ENCODE assay signal across 8 mouse cellular contexts in the genomic region with DNA sequence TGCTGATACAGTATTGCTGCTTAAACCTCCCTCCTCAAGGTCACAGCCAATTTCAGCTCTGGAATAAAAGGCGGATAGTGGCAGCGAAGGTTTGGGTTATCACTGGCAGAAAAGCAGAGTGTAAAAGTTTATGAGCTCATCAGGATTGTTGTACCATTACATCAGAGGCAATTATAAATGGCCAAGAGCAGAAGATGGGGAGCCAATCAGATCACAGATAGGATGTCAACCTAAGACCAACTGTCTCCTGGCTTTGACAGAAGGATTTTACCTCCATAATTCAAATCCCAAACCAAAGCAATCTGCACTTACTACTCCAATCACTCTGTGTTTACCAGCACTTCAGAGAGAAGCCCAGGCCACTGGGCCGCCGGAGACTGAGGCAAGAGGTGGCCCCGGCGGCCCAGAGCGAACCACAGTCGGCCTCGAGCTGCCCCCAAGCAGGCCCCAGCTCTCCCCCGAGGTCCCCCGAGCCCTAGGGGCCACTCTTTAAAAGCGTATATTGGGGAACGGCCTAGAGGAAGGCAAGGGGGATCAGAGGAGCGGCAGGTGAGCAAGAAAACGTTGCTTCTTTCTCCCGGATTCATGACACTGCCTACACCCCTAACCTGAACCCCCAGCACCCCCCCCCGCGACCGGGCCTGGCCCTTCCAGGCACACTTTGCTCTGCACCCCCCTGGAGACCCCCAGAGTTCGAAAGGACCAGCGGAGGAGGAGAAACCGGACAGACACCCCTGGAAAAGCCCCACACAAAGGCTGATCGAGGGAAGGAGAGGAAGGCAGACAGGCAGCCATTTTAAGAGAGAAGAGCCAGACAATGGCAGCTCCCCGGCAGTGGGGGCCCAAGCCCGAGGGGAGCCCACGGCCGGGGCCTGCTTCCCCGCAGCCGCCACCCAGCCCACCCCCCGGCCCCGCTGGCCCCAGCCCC. TPM values are rescaled to one million over a fixed set of nuclear protein-coding genes. Genes with fewer than 3 reads are reported as not detected.
A peak's percentile ranks its signal among the peaks of the same experiment; 100 is the strongest.
DNase-seq lines count a peak whose midpoint lies in the region; ATAC-seq and TF ChIP-seq lines count a peak whose summit lies in the region.

No protein-coding gene starts in this region.

- peak overlapping the region; percentile 100 for H3K27ac ChIP-seq in liver, embryonic 11.5 days (ENCODE audit: low read depth, low read length)

- H3K36me3 ChIP-seq in C2C12 (ENCODE audit: control insufficient read depth, insufficient read depth), result peaks cover 13% of the 10 kb centered on the region
- peaks cover 15% of the 10 kb centered on the region; the same call in 1 of the 2 replicates for H3K36me3 ChIP-seq in liver, embryonic 11.5 days (ENCODE audit: control insufficient read depth, insufficient read depth, low read length)

- H3K4me2 ChIP-seq in liver, embryonic 11.5 days, result peak overlapping the region; percentile 94

- H3K79me3 ChIP-seq in C2C12 (ENCODE audit: low read depth), result peaks cover 58% of the 10 kb centered on the region

- H3K27me3 ChIP-seq in C2C12 (ENCODE audit: control insufficient read depth, insufficient read depth, insufficient read length), result no peaks in the 10 kb centered on the region
- no peaks in the 10 kb centered on the region for H3K27me3 ChIP-seq in liver, embryonic 11.5 days (replicated peaks; ENCODE audit: control insufficient read depth, insufficient read depth, low read length)

- no peak for ATAC-seq in liver, embryonic 11.5 days (replicated peaks; ENCODE audit: low FRiP score)

- 2% methylated on average over 27 of the region's 31 CpGs for WGBS in liver, embryonic 11.5 days

- H3K9me3 ChIP-seq in liver, embryonic 11.5 days (ENCODE audit: control insufficient read depth, low read length), result no peaks in the 10 kb centered on the region

- TF ChIP-seq CTCF in C2C12 (IDR thresholded peaks at IDR 0.05; ENCODE audit: control insufficient read depth, insufficient read depth, insufficient read length), result no peak

- H3K79me2 ChIP-seq in C2C12 (ENCODE audit: control insufficient read depth, insufficient read depth), result peaks cover 77% of the 10 kb centered on the region

- H3ac ChIP-seq in C2C12 (ENCODE audit: control insufficient read depth, insufficient read length, low read depth), result peak overlapping the region; percentile 98

- DNase-seq in adrenal gland, adult 2 months, result peak; percentile 71
- peak; percentile 54 for DNase-seq in embryo, embryonic 9.5 days (ENCODE audit: extremely low spot score)
- DNase-seq in heart, adult 8-10 months (ENCODE audit: low spot score), result peak; percentile 78
- DNase-seq in kidney, adult 8-10 months, result peak; percentile 47 to 68
- peak; percentile 51 for DNase-seq in liver, embryonic 11.5 days (ENCODE audit: low spot score)
- DNase-seq in natural killer cell, adult 2 months (ENCODE audit: low spot score in 2 of 2), result peak; percentile 34 to 45
- DNase-seq in thymus, adult 18-20 months, result peak; percentile 22 to 40

- peak overlapping the region; percentile 100 for H3K9ac ChIP-seq in liver, embryonic 11.5 days (ENCODE audit: low read depth, low read length)

- peaks cover 39% of the 10 kb centered on the region for H3K4me1 ChIP-seq in liver, embryonic 11.5 days (replicated peaks; ENCODE audit: control insufficient read depth, insufficient read depth, low read length)

- H3K4me3 ChIP-seq in C2C12 (ENCODE audit: insufficient read depth, poor library complexity, severe bottlenecking), result peak overlapping the region; percentile 75
- peak overlapping the region; percentile 100 for H3K4me3 ChIP-seq in liver, embryonic 11.5 days (ENCODE audit: low read depth, low read length)

TF ChIP-seq in C2C12, 6 proteins besides CTCF, POLR2A, EP300 and RAD21:
- no peak for TF ChIP-seq MAX (IDR thresholded peaks at IDR 0.05)
- no peak for TF ChIP-seq CEBPB (IDR thresholded peaks at IDR 0.05; ENCODE audit: low read depth)

RNA-seq across cellular contexts. Expression of a gene that starts 4.8 kb away (rescaled TPM):
- 24.7 TPM for polyA plus RNA-seq in C2C12 (2012; fragmentation: generic; extraction: Trizol)
- 10 to 100 TPM; 45.9 to 48.6 TPM for total RNA-seq in adrenal gland, adult 2 months (2021)
- 69.7 and 74.0 TPM in 2 replicates for polyA plus RNA-seq in adrenal gland, adult 2 months (2012; rRNA removed)
- total RNA-seq in heart, adult 8-10 months (2022), result 10 to 100 TPM; 35.4 to 40.0 (median 37.0) TPM
- polyA plus RNA-seq in liver, embryonic 11.5 days (2014; fragmentation: Nextera tagmentation; extraction: Ambion mirVana), result 26.6 and 32.4 TPM in 2 replicates
